Mouse (Mus musculus): ENCODE measurements around the gene Zzef1. TPM values are rescaled to one million over a fixed set of nuclear protein-coding genes. Genes with fewer than 3 reads are reported as not detected.

The Zzef1 gene
- polyA plus RNA-seq, 1 experiment, result 21.8 TPM

DNA sequence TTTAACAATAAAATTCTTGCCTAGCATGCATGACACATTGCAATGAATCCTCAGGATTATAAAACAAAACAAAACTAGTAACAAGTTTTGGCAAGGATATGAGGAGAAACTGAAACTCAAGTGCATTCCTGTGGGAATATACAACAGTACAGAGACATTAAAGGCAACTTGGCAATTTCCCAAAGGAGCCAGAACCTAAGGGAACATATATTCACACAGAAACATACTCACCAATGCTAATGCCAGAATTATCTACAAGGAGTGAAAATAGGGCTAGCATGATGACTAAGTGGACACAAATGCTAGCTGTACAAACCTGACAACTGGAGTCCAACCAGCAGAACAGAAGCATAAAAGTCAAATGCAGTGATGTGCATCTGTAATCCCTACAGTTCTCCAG lies 4.0 kb upstream of the Zzef1 start:
- Histone ChIP-seq H3K4me1 (ENCODE audit: control insufficient read depth, insufficient read depth, low read length) (no peaks in the 10 kb centered on the region; the same call in 1 of the 2 replicates), H3K36me3 (ENCODE audit: control insufficient read depth, insufficient read depth, low read length) (no peaks in the 10 kb centered on the region; the same call in 1 of the 2 replicates), H3K4me3 (ENCODE audit: insufficient read depth, low read depth, low read length) (no peak overlapping the region), H3K27ac (ENCODE audit: insufficient read depth, low read depth, low read length) (no peak overlapping the region), H3K27me3 (replicated peaks; ENCODE audit: control insufficient read depth, insufficient read depth, low read length) (no peaks in the 10 kb centered on the region)
- no peak for TF ChIP-seq POLR2A (IDR thresholded peaks at IDR 0.05; ENCODE audit: low read depth, low read length)
- no peak for DNase-seq

- 10% methylated on average over 14 of the region's 14 CpGs for WGBS
- Histone ChIP-seq H3K36me3 (ENCODE audit: control insufficient read depth, insufficient read depth, low read length) (no peaks in the 10 kb centered on the region), H3K27me3 (replicated peaks; ENCODE audit: control insufficient read depth, insufficient read depth, low read length) (no peaks in the 10 kb centered on the region), H3K27ac (ENCODE audit: insufficient read depth, low read depth, low read length) (peak overlapping the region; percentile 71), H3K4me3 (ENCODE audit: insufficient read depth, low read depth, low read length) (peak overlapping the region; percentile 90), H3K4me1 (ENCODE audit: control insufficient read depth, insufficient read depth, low read length) (peaks cover 6% of the 10 kb centered on the region; the same call in 1 of the 2 replicates)
- DNase-seq, result no peak
- TF ChIP-seq CTCF (conservative IDR thresholded peaks at IDR 0.05; ENCODE audit: insufficient read depth, insufficient read length, low read depth, low read length) (no peak), POLR2A (IDR thresholded peaks at IDR 0.05; ENCODE audit: low read depth, low read length) (no peak)
Measured at GRCm38 (mm10) chr11:72795149-72795454, 924 bp upstream of the Zzef1 start.

DNA sequence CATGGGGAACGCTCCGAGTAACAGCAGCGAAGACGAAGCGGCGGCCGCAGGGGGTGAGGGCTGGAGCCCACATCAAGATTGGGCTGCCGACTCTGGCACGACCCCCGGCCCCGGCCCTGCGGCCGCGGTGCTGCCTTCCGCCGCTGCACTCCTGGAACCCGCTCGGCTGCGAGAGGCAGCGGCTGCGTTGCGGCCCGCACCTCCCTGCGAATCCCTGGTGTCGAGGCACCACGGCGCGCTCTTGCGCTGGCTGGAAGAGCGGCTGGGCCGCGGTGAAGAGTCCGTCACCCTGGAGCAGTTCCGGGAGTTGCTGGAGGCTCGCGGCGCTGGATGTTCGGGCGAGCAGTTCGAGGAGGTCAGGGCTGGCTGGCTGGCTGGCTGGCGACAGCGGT lies 266 bp downstream of the Zzef1 start:
- Histone ChIP-seq H3K27ac (ENCODE audit: insufficient read depth, low read depth, low read length) (peak overlapping the region; percentile 64), H3K36me3 (ENCODE audit: control insufficient read depth, insufficient read depth, low read length) (no peaks in the 10 kb centered on the region), H3K27me3 (replicated peaks; ENCODE audit: control insufficient read depth, insufficient read depth, low read length) (no peaks in the 10 kb centered on the region), H3K4me1 (ENCODE audit: control insufficient read depth, insufficient read depth, low read length) (peaks cover 6% of the 10 kb centered on the region; the same call in 1 of the 2 replicates), H3K4me3 (ENCODE audit: insufficient read depth, low read depth, low read length) (peak overlapping the region; percentile 90)
- DNase-seq, result no peak
- WGBS, result under 1% methylated on average over 42 of the region's 42 CpGs
- TF ChIP-seq POLR2A (IDR thresholded peaks at IDR 0.05; ENCODE audit: low read depth, low read length) (no peak), CTCF (conservative IDR thresholded peaks at IDR 0.05; ENCODE audit: insufficient read depth, insufficient read length, low read depth, low read length) (no peak)

DNA sequence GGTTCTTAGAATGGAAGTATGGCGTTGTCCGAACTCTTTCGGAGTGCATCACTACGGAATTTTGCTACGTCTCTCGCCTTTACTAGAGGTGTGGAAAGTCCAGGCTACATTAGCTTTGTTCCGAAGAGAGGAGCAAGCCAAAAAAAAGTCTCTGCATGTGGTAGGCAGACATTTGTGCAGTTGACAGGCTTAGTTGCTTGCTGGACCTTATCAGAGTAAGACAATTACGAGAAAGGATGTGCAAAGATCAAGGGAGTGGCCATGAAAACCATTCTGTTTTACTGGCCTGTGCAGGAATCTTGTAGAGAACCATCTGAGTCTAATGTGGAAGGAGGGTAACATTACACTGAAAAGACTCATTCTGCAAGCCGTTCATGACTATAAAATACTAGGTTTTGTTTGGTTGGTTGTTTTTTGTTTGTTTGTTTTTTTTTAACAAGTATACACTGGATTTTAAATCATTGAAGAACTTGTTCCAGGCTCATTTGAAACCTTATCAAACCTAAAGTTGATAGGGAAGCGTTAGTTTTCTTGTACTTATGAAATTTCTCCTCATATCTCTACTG lies 830 bp downstream of the Zzef1 start:
- TF ChIP-seq POLR2A (IDR thresholded peaks at IDR 0.05; ENCODE audit: low read depth, low read length) (no peak), CTCF (conservative IDR thresholded peaks at IDR 0.05; ENCODE audit: insufficient read depth, insufficient read length, low read depth, low read length) (no peak)
- WGBS, result 9% methylated on average over 10 of the region's 10 CpGs
- Histone ChIP-seq H3K27ac (ENCODE audit: insufficient read depth, low read depth, low read length) (0 out of 2 replicates have a peak overlapping the region, but pooled peaks have one; percentile 64), H3K36me3 (ENCODE audit: control insufficient read depth, insufficient read depth, low read length) (no peaks in the 10 kb centered on the region), H3K27me3 (replicated peaks; ENCODE audit: control insufficient read depth, insufficient read depth, low read length) (no peaks in the 10 kb centered on the region), H3K4me1 (ENCODE audit: control insufficient read depth, insufficient read depth, low read length) (peaks cover 6% of the 10 kb centered on the region; the same call in 1 of the 2 replicates), H3K4me3 (ENCODE audit: insufficient read depth, low read depth, low read length) (peak overlapping the region; percentile 90)
- no peak for DNase-seq

DNA sequence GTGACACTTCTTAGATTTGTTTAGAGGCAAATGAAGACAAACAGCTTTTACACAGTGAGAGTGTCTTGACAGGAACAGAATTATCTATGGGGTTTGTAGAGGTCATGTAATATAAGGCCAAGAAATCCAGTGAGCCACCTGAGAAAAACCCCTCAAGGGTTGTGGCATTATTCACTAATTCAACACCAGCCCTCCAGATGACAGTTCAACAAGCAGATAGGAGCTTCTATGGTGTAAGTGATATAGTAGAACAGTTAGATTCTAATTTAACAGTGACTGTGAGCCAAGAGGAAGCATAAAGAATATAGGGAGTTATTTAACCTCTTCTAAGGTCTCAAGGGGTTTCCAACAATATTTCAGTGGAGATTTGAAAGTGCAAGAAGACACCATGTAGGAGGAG lies 2.1 kb downstream of the Zzef1 start:
- Histone ChIP-seq H3K27ac (ENCODE audit: insufficient read depth, low read depth, low read length) (no peak overlapping the region), H3K36me3 (ENCODE audit: control insufficient read depth, insufficient read depth, low read length) (no peaks in the 10 kb centered on the region), H3K4me3 (ENCODE audit: insufficient read depth, low read depth, low read length) (no peak overlapping the region), H3K4me1 (ENCODE audit: control insufficient read depth, insufficient read depth, low read length) (peaks cover 10% of the 10 kb centered on the region; the same call in 1 of the 2 replicates), H3K27me3 (replicated peaks; ENCODE audit: control insufficient read depth, insufficient read depth, low read length) (no peaks in the 10 kb centered on the region)
- no peak for TF ChIP-seq CTCF (conservative IDR thresholded peaks at IDR 0.05; ENCODE audit: insufficient read depth, insufficient read length, low read depth, low read length)
- TF ChIP-seq POLR2A (IDR thresholded peaks at IDR 0.05; ENCODE audit: low read depth, low read length), result no peak
- no peak for DNase-seq

GRCm38 (mm10) chr11:72801182-72801581 lies 5.2 kb downstream of the Zzef1 start:
- TF ChIP-seq CTCF (conservative IDR thresholded peaks at IDR 0.05; ENCODE audit: insufficient read depth, insufficient read length, low read depth, low read length), result no peak
- no peak for TF ChIP-seq POLR2A (IDR thresholded peaks at IDR 0.05; ENCODE audit: low read depth, low read length)

DNA sequence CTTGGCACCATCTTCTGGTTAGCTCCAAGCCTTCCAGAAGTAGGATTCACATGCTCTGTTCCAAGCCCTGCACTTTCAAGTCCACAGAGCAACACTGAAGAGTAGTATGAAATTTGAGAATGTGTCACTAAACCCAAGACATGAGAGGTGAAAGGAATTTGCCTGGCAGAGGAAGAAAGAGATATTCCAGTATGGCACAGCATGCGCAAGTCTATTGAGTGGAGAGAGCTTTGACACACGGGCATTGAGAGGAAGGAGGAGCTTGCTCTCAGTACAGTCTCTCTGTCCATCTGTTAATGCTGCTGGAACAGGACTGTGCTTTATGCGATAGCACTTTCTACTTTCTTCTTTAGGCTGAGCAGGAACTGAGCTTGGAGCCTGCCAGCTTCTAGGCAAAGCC lies 7.0 kb downstream of the Zzef1 start:
- DNase-seq, result no peak
- Histone ChIP-seq H3K4me1 (ENCODE audit: control insufficient read depth, insufficient read depth, low read length) (peaks cover 22% of the 10 kb centered on the region; the same call in 1 of the 2 replicates), H3K36me3 (ENCODE audit: control insufficient read depth, insufficient read depth, low read length) (no peaks in the 10 kb centered on the region), H3K27ac (ENCODE audit: insufficient read depth, low read depth, low read length) (no peak overlapping the region), H3K4me3 (ENCODE audit: insufficient read depth, low read depth, low read length) (no peak overlapping the region), H3K27me3 (replicated peaks; ENCODE audit: control insufficient read depth, insufficient read depth, low read length) (no peaks in the 10 kb centered on the region)
- 62% methylated on average over 3 of the region's 3 CpGs for WGBS
- no peak for TF ChIP-seq CTCF (conservative IDR thresholded peaks at IDR 0.05; ENCODE audit: insufficient read depth, insufficient read length, low read depth, low read length)

More at GRCm38 (mm10) chr11:72801182-72801581, 5.2 kb downstream of the Zzef1 start:
- Histone ChIP-seq H3K4me1 (ENCODE audit: control insufficient read depth, insufficient read depth, low read length) (peaks cover 13% of the 10 kb centered on the region; the same call in 1 of the 2 replicates), H3K27ac (ENCODE audit: insufficient read depth, low read depth, low read length) (no peak overlapping the region), H3K27me3 (replicated peaks; ENCODE audit: control insufficient read depth, insufficient read depth, low read length) (no peaks in the 10 kb centered on the region), H3K4me3 (ENCODE audit: insufficient read depth, low read depth, low read length) (no peak overlapping the region), H3K36me3 (ENCODE audit: control insufficient read depth, insufficient read depth, low read length) (no peaks in the 10 kb centered on the region)
- no peak for DNase-seq
